Mouse (Mus musculus) MEL (cell line): ENCODE data around the gene Cers6. TPM values are rescaled to one million over a fixed set of nuclear protein-coding genes. Genes with fewer than 3 reads are reported as not detected.

ENCODE experiments used
- DNase-seq: peaks from one replicate; pipeline ENCODE4 v3.0.0; 2011; ENCODE audit warnings: low read depth, low spot score
- H3K27ac ChIP-seq: 2 replicates; pipeline ENCODE4 v1.5.1; 2012; ENCODE audit warnings: low read depth, mild to moderate bottlenecking, control low read depth, low read length, moderate library complexity; ENCODE audit not compliant: control insufficient read depth
- H3K27me3 ChIP-seq, 2 experiments: fragments of 150-350 bp in 1 of 2; sonication (generic) in 1 of 2; 2 replicates each; pipeline ENCODE4 v1.6.1; 2012; ENCODE audit warnings: low read length in 2 of 2, mild to moderate bottlenecking in 2 of 2, improper control_type of control experiment in 1 of 2, moderate library complexity in 1 of 2; ENCODE audit not compliant: insufficient read depth in 2 of 2, control insufficient read depth in 1 of 2
- H3K36me3 ChIP-seq, 2 experiments: 2 replicates each; pipeline ENCODE4 v1.6.1; 2012 to 2014; ENCODE audit warnings: low read length in 2 of 2, improper control_type of control experiment in 1 of 2, inconsistent platforms in 1 of 2, mild to moderate bottlenecking in 1 of 2; ENCODE audit not compliant: insufficient read depth in 2 of 2, control insufficient read depth in 1 of 2
- H3K4me1 ChIP-seq, 2 experiments: fragments of 150-350 bp in 1 of 2; sonication (generic) in 1 of 2; 2 replicates each; pipeline ENCODE4 v1.6.1; 2012; ENCODE audit warnings: low read length in 2 of 2, improper control_type of control experiment in 1 of 2, mild to moderate bottlenecking in 1 of 2; ENCODE audit not compliant: insufficient read depth in 2 of 2, control insufficient read depth in 1 of 2
- H3K4me3 ChIP-seq, 2 experiments: fragments of 150-350 bp in 1 of 2; sonication (generic) in 1 of 2; 2 replicates each; pipeline ENCODE4 v1.5.1; 2012; ENCODE audit warnings: low read depth in 2 of 2, low read length in 2 of 2, mild to moderate bottlenecking in 2 of 2, moderate library complexity in 2 of 2, control low read depth in 1 of 2, improper control_type of control experiment in 1 of 2; ENCODE audit not compliant: control insufficient read depth in 1 of 2, insufficient read depth in 1 of 2
- H3K79me2 ChIP-seq: 2 replicates; pipeline ENCODE4 v1.6.1; 2012; ENCODE audit warnings: mild to moderate bottlenecking, low read length, moderate library complexity; ENCODE audit not compliant: control insufficient read depth, poor library complexity, insufficient read depth
- H3K9ac ChIP-seq: 2 replicates; pipeline ENCODE4 v1.6.1; 2012; ENCODE audit warnings: low read depth, mild to moderate bottlenecking, control low read depth, low read length, moderate library complexity; ENCODE audit not compliant: control insufficient read depth, poor library complexity, severe bottlenecking
- H3K9me3 ChIP-seq: fragments of 150-350 bp; sonication (generic); replicated peaks from 2 replicates; pipeline ENCODE4 v1.6.1; 2012; ENCODE audit warnings: mild to moderate bottlenecking, low read length, improper control_type of control experiment, moderate library complexity; ENCODE audit not compliant: insufficient read depth
- BHLHE40 ChIP-seq: IDR thresholded peaks from 2 replicates; pipeline ENCODE4 v1.6.1; 2012; ENCODE audit warnings: low read depth, mild to moderate bottlenecking, inconsistent platforms, low read length, improper control_type of control experiment, borderline replicate concordance
- CHD1 ChIP-seq: IDR thresholded peaks from 2 replicates; pipeline ENCODE4 v1.6.1; 2012; ENCODE audit warnings: low read depth, mild to moderate bottlenecking, inconsistent platforms, low read length, improper control_type of control experiment
- CHD2 ChIP-seq: IDR thresholded peaks from 2 replicates; pipeline ENCODE4 v1.6.1; 2011; ENCODE audit warnings: low read length, improper control_type of control experiment
- CTCF ChIP-seq, 3 experiments: IDR thresholded peaks in 2 of 3; conservative IDR thresholded peaks in 1 of 3; 2 replicates each; pipeline ENCODE4 v1.5.1; 2011 to 2012; ENCODE audit warnings: low read length in 3 of 3, low read depth in 2 of 3, mild to moderate bottlenecking in 2 of 3, improper control_type of control experiment in 1 of 3, inconsistent platforms in 1 of 3, mixed read lengths in 1 of 3, moderate library complexity in 1 of 3; ENCODE audit not compliant: control insufficient read depth in 1 of 3, insufficient read depth in 1 of 3, poor library complexity in 1 of 3, severe bottlenecking in 1 of 3
- ELF1 ChIP-seq: IDR thresholded peaks from 2 replicates; pipeline ENCODE4 v1.6.1; 2014; ENCODE audit warnings: low read depth, mild to moderate bottlenecking, inconsistent platforms, low read length, improper control_type of control experiment, moderate library complexity
- EP300 ChIP-seq, 2 experiments: IDR thresholded peaks; 2 replicates each; pipeline ENCODE4 v1.6.1; 2011; ENCODE audit warnings: improper control_type of control experiment in 2 of 2, low read length in 2 of 2, low read depth in 1 of 2, mild to moderate bottlenecking in 1 of 2
- ETS1 ChIP-seq: IDR thresholded peaks from 2 replicates; pipeline ENCODE4 v1.6.1; 2012; ENCODE audit warnings: low read depth, mild to moderate bottlenecking, inconsistent platforms, low read length, improper control_type of control experiment, moderate library complexity
- GATA1 ChIP-seq: IDR thresholded peaks from 2 replicates; pipeline ENCODE4 v1.6.1; 2011; ENCODE audit warnings: low read depth, low read length, improper control_type of control experiment
- JUND ChIP-seq: IDR thresholded peaks from 2 replicates; pipeline ENCODE4 v1.6.1; 2011; ENCODE audit warnings: low read depth, mild to moderate bottlenecking, improper control_type of control experiment, low read length
- KAT2A ChIP-seq: conservative IDR thresholded peaks from 2 replicates; pipeline ENCODE4 v1.6.1; 2012; ENCODE audit warnings: low read depth, low read length, improper control_type of control experiment, inconsistent platforms
- MAX ChIP-seq: IDR thresholded peaks from 2 replicates; pipeline ENCODE4 v1.6.1; 2011; ENCODE audit warnings: low read length, improper control_type of control experiment
- MAZ ChIP-seq: IDR thresholded peaks from 2 replicates; pipeline ENCODE4 v1.6.1; 2012; ENCODE audit warnings: low read depth, mild to moderate bottlenecking, inconsistent platforms, low read length, improper control_type of control experiment
- MEF2A ChIP-seq: IDR thresholded peaks from 2 replicates; pipeline ENCODE4 v1.6.1; 2014; ENCODE audit warnings: low read depth, mild to moderate bottlenecking, inconsistent platforms, low read length, improper control_type of control experiment; ENCODE audit not compliant: poor library complexity, insufficient replicate concordance, severe bottlenecking; ENCODE audit errors: extremely low read depth
- MXI1 ChIP-seq: IDR thresholded peaks from 2 replicates; pipeline ENCODE4 v1.6.1; 2011; ENCODE audit warnings: mild to moderate bottlenecking, low read depth, low read length, improper control_type of control experiment
- NELFE ChIP-seq: IDR thresholded peaks from 2 replicates; pipeline ENCODE4 v1.6.1; 2011; ENCODE audit warnings: low read depth, low read length, improper control_type of control experiment
- NRF1 ChIP-seq: IDR thresholded peaks from 2 replicates; pipeline ENCODE4 v1.6.1; 2014; ENCODE audit warnings: low read depth, mild to moderate bottlenecking, inconsistent platforms, low read length, improper control_type of control experiment, moderate library complexity; ENCODE audit not compliant: poor library complexity, insufficient read depth, severe bottlenecking
- POLR2A ChIP-seq, 2 experiments: IDR thresholded peaks; 2 replicates each; pipeline ENCODE4 v1.6.1; 2011 to 2012; ENCODE audit warnings: low read length in 2 of 2, mild to moderate bottlenecking in 2 of 2, control low read depth in 1 of 2, improper control_type of control experiment in 1 of 2, low read depth in 1 of 2, moderate library complexity in 1 of 2; ENCODE audit not compliant: control insufficient read depth in 1 of 2, insufficient read depth in 1 of 2, poor library complexity in 1 of 2
- POLR2AphosphoS5 ChIP-seq: IDR thresholded peaks from 2 replicates; pipeline ENCODE4 v1.6.1; 2012; ENCODE audit warnings: low read depth, borderline replicate concordance, mild to moderate bottlenecking, inconsistent platforms, low read length, moderate library complexity, mixed read lengths
- RCOR1 ChIP-seq: IDR thresholded peaks from 2 replicates; pipeline ENCODE4 v1.6.1; 2012; ENCODE audit warnings: low read depth, mild to moderate bottlenecking, inconsistent platforms, low read length, improper control_type of control experiment
- SMC3 ChIP-seq: IDR thresholded peaks from 2 replicates; pipeline ENCODE4 v1.6.1; 2011; ENCODE audit warnings: low read depth, low read length, improper control_type of control experiment
- TAL1 ChIP-seq: IDR thresholded peaks from 2 replicates; pipeline ENCODE4 v1.6.1; 2012; ENCODE audit warnings: mild to moderate bottlenecking, inconsistent platforms, low read length, moderate library complexity, mixed read lengths
- TCF12 ChIP-seq: IDR thresholded peaks from 2 replicates; pipeline ENCODE4 v1.6.1; 2014; ENCODE audit warnings: low read depth, mild to moderate bottlenecking, inconsistent platforms, low read length, improper control_type of control experiment, moderate library complexity
- USF2 ChIP-seq, 2 experiments: IDR thresholded peaks; 2 replicates each; pipeline ENCODE4 v1.6.1; 2011 to 2012; ENCODE audit warnings: improper control_type of control experiment in 2 of 2, low read length in 2 of 2, borderline replicate concordance in 1 of 2, inconsistent platforms in 1 of 2, low read depth in 1 of 2, mild to moderate bottlenecking in 1 of 2; ENCODE audit not compliant: insufficient read depth in 1 of 2
- ZC3H11A ChIP-seq: IDR thresholded peaks from 2 replicates; pipeline ENCODE4 v1.6.1; 2012; ENCODE audit warnings: low read depth, mild to moderate bottlenecking, inconsistent platforms, low read length, improper control_type of control experiment
- ZKSCAN1 ChIP-seq: IDR thresholded peaks from 2 replicates; pipeline ENCODE4 v1.6.1; 2012; ENCODE audit warnings: low read depth, mild to moderate bottlenecking, inconsistent platforms, low read length, improper control_type of control experiment, moderate library complexity
- ZMIZ1 ChIP-seq: IDR thresholded peaks from 2 replicates; pipeline ENCODE4 v1.6.1; 2012; ENCODE audit warnings: low read depth, mild to moderate bottlenecking, inconsistent platforms, low read length, improper control_type of control experiment, moderate library complexity
- ZNF384 ChIP-seq: IDR thresholded peaks from 2 replicates; pipeline ENCODE4 v1.6.1; 2012; ENCODE audit warnings: low read depth, mild to moderate bottlenecking, inconsistent platforms, low read length, improper control_type of control experiment
- polyA plus RNA-seq, 2 experiments: library from polyadenylated mRNA; stranded (reverse) in 1 of 2; unstranded in 1 of 2; fragments of >175 nt in 1 of 2; fragments of >200 nt in 1 of 2; gene quantifications; 2 replicates each; pipeline versions ENCODE4 v1.2.1 to v1.2.4; 2012; ENCODE audit warnings: low replicate concordance in 2 of 2, low read depth in 1 of 2; ENCODE audit not compliant: insufficient read length in 2 of 2, insufficient read depth in 1 of 2, missing spikeins in 1 of 2
- total RNA-seq: library from RNA; depleted of rRNA; stranded (reverse); fragments of 300-350 nt; gene quantifications from 2 replicates; pipeline ENCODE4 v1.2.3, GENCODE M21; 2012

Cers6 gene
- total and polyA plus RNA-seq, 3 experiments: not detected

DNA sequence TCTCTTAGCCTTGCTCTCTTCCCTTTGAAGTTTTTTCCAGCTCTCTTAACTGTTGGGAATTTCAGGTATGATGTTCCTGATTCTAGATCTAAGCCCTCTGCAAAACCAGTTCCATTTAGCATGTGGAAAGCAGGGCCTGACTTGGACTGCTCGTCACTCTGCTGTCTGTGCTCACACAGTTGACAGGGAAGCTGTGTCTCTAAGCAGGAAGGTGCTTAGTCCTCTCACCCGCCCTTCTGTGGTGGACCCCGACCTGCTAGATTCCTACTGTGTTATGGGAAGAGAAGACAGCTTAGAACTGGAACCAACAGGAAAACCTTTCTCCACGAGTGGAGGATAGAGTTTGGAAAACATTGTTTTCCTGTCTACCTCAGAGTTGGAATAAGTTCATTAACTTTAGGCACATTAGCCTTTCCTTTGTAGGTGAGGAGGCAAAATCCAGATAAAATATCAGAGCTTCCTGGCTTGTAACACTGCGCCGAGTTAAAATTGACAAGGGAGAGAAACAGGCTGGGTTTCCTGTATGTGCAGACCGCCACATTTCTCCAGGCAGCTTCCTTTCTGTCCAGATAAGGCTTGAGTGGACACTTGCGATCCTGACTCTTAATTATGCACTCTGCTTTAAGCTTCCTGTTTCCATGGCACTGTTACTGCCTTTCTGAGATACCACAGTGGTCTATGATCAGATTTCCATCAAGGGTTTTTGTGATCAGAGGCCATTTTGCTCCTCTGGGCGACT lies 39.6 kb downstream of the Cers6 start:
- Histone ChIP-seq H3K36me3 (no peaks in the 10 kb centered on the region), H3K27ac (no peak overlapping the region), H3K4me3 (no peak overlapping the region), H3K9me3 (no peaks in the 10 kb centered on the region), H3K4me1 (no peaks in the 10 kb centered on the region), H3K9ac (no peak overlapping the region), H3K27me3 (no peaks in the 10 kb centered on the region), H3K79me2 (no peaks in the 10 kb centered on the region)
- no peak for DNase-seq
- TF ChIP-seq TAL1 (no peak), CHD2 (no peak), ETS1 (no peak), MXI1 (no peak), ZMIZ1 (no peak), TCF12 (no peak), EP300 (IDR thresholded peaks at IDR 0.05; ENCODE audit: low read depth in 1 of 2, low read length in 2 of 2) (no peak), MAZ (no peak), BHLHE40 (no peak), POLR2A (IDR thresholded peaks at IDR 0.05; ENCODE audit: control insufficient read depth in 1 of 2, insufficient read depth in 1 of 2, low read depth in 1 of 2, low read length in 2 of 2, poor library complexity in 1 of 2) (no peak), MAX (no peak), USF2 (IDR thresholded peaks at IDR 0.05; ENCODE audit: borderline replicate concordance in 1 of 2, insufficient read depth in 1 of 2, low read depth in 1 of 2, low read length in 2 of 2) (no peak)

DNA sequence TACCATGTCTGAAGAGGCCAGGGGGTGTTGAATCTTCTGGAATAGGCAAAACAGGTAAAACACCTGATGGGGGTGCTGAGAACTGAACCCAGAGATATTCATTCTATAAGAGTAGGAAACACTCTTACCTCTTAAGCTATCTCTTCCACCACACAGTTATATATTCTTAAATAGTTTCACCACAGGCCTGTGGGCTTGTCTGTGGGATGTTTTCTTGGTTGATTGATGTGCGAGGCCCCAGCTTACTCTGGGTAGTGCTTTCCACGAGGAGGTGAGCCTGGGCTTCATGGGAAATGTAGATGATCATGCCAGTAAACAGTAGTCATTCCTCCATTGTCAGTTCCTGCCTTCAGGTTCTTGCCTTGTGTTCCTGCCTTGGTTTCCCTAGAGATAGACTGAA lies 40.5 kb downstream of the Cers6 start:
- Histone ChIP-seq H3K27ac (no peak overlapping the region), H3K4me3 (no peak overlapping the region), H3K9ac (no peak overlapping the region), H3K4me1 (no peaks in the 10 kb centered on the region), H3K27me3 (no peaks in the 10 kb centered on the region), H3K36me3 (no peaks in the 10 kb centered on the region), H3K79me2 (no peaks in the 10 kb centered on the region), H3K9me3 (no peaks in the 10 kb centered on the region)
- no peak for DNase-seq
- TF ChIP-seq JUND (no peak), ELF1 (no peak), ZC3H11A (no peak), ZNF384 (no peak), NRF1 (no peak), MEF2A (no peak), CTCF (IDR thresholded peaks at IDR 0.05 in 2 of 3, conservative IDR thresholded peaks at IDR 0.05 in 1 of 3; ENCODE audit: control insufficient read depth in 1 of 3, insufficient read depth in 1 of 3, low read depth in 2 of 3, low read length in 3 of 3, poor library complexity in 1 of 3, severe bottlenecking in 1 of 3) (no peak), GATA1 (no peak), CHD1 (no peak), POLR2A (IDR thresholded peaks at IDR 0.05; ENCODE audit: control insufficient read depth in 1 of 2, insufficient read depth in 1 of 2, low read depth in 1 of 2, low read length in 2 of 2, poor library complexity in 1 of 2) (no peak), EP300 (IDR thresholded peaks at IDR 0.05; ENCODE audit: low read depth in 1 of 2, low read length in 2 of 2) (no peak), NELFE (no peak), POLR2AphosphoS5 (no peak), TAL1 (no peak), KAT2A (no peak), RCOR1 (no peak), ZKSCAN1 (no peak), SMC3 (no peak)
